Mouse (Mus musculus) c-Kit-positive CD71-negative TER-119-negative erythroid progenitor cells, embryonic 14.5 days (primary cell): ENCODE data around the gene Mccc2.
A peak's percentile ranks its signal among the peaks of the same experiment; 100 is the strongest.
"Not testable (repeated sequence)": the region's sequence is repeated elsewhere in the genome, so short reads cannot be mapped to it uniquely, and the experiment has no call there.

Experiments
- DNase-seq: peaks from one replicate; pipeline ENCODE4 v3.0.0-alpha.2; 2013; ENCODE audit warnings: low read depth

Gene Mccc2

DNA sequence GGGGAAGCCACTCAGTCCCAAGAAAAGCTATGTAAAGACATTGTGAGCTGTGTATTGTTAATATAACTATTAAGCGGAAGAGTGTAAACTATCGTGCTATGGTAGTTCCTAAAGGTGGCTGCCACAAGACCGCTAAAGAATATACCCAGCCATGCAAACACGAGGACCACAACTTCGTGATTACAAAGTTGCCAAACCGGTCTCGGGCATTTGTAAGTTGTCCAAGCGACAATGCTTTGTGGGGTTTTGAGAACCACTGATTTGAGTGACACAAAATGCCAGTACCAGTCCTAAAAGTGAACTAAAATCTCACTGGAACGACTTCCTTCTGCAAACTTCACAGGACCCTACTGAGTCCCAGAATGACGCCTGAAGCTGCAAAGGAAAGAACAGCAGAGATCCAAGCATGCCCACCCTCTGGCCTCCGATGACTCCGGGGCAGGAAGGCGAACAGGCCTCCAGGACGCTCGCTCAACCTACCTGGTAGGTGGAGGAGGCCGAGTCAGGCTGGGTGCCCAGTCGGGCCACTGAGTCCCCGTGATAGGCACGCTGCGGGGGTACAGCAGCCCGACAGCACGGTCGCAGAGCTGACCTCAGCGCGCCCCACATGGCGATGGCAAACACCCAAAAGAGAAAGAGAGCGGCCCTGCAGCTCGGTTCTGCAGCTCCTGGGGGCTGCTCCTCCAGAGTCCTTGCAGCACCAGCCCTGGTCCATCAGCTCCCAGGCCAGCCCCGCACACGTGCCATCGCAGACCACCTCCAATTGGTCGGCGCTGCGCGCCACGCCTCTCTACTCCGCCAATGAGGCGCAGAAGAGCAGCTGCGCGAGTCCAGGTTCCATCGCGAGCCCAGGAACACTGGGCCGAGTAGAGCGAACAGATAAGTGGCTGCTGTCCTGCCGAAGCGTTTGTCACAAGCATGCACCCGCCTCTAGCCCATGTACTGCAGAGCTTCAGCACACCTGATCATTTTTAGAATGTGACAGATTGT lies at the start of gene Mccc2:
Gene Mccc2, minus strand, starts transcription at position 734 of the 990 bp plus-strand sequence.
- DNase-seq = peak; percentile 78

DNA sequence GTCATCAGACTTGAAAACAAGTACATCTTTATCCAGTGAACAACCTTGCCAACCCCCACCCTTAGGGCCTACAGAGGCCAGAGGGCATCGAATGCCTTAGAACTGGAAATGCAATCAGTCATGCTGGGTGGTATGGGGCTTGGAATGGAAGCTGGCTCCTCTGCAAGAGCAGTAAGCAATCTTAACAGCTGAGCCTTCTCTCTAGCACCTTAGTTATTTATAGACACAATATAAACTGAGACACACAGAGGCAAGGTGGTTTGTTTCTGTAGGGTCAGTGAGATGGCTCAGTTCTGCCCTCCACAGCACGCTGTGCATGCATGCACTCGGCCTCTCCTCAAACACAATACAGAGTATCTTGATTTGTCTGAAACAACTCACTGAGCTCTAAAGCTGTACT lies 48.5 kb upstream of the Mccc2 start:
- no peak for DNase-seq

DNA sequence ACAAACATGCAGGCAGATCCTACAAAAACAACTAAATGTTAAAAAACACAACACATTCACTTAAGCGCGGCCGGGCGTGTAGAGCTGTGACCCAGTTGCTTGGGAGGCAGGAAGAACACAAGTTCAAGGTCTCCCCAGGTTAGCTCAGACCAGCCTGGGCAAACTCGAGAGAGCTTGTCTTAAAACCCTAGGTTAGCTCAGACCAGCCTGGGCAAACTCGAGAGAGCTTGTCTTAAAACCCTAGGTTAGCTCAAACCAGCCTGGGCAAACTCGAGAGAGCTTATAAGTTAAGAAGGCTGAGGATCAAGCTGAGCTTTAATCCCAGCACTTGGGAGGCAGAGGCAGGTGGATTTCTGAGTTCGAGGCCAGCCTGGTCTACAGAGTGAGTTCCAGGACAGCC lies 42.3 kb upstream of the Mccc2 start:
- DNase-seq = not testable (repeated sequence)

DNA sequence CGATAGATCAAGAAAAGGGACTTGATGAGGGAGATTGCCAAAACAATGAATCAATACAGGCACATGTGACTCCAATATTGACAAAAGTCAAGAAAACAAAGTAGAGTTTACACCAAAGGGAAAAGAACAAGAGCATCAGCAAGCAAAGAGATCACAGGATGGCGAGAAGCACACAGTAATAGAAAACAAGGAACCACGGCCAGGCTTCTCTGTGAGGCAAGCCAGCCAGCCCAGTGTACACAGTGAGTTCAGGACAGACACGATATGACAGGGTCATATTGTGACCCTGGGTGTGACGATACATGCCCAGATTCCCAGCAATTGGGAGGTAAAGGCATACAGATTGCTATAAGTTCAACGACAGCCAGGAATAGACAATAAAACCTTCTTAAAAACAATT lies 10.6 kb upstream of the Mccc2 start:
- DNase-seq = no peak

DNA sequence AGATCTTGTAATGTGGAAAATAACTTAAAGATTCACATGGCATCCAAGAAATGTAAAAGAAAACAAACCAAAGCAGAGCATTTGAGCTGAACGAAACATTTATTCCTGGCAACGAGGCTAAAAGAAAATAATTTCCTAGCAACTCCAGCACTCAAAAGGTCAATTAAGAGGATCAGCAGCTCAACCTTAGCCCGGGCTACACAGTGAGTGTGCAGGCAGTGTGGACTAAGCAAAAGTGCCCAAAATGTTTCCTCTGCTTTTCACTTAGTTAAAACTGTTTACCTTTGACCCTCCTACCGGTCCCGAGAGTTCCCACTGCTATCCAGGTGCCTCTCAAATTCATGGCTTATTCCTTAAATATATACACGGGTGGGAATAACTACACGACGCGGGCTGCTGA lies 1.5 kb upstream of the Mccc2 start:
- no peak for DNase-seq

DNA sequence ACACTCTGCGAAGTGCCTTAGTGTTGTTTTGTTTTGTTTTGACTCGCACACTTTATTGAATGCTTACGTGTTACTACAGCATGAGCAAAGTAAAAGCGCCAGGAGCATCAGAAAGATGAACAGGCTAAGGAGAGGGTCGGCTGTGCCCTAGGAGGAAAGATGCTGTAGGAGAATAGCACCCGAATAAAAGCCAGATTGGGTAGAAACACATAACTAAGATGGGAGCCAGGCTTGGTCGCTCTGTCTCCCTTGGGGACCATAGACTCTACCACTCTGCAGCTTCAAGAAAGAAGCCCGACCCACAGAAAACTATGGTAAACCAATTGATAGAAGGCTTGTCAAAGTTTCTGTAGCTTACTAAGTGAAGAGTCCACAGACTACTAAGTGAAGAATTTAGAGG lies 498 bp upstream of the Mccc2 start:
- no peak for DNase-seq

DNA sequence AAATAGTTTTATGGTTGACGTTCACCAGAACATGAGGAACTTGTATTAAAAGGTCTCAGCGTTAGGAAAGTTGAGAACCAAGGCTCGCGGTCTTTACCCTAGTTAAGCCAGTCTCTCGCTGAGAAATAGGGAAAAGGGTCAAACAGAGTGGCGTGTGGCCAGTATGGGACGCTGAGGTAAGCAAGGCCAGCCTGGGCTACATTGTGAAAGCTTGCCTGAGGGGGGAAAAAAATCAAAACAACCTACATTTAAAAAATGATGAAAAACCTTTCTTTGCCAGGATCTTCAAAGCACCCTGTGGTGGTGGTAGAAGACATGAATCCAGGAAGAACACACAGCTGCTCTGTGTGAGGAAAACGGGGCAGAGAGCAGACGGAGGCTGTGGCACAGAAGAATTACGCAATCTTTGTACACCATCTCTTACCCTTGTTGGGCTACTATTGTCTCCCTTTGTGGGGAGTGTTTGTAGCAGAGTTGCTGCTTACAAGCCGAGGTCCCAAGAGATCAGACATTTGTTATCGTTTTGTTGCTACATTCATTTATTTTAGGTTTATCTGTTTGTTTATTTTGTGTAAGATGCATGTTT lies 9.4 kb downstream of the Mccc2 start:
- DNase-seq = no peak

DNA sequence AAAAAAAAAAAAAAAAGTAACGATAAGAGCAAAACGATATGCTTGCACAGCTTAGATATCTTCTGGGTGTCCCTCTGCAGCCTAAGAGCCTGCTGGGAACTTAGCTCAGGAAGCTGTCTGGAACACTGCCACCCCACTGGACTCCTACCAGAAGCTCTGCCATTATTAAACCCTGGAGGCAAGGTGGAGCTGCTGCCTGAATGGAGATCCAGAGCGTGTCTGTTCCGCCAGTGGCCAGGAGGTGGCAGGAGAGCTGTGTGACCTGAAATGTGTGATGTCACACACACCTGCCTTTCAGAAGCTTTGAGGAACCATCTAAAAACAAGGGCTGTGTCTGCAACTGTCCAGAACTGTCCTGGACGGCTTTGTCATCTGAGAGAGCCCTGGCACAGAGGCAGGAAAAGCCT lies 13.6 kb downstream of the Mccc2 start:
- DNase-seq = peak; percentile 69

DNA sequence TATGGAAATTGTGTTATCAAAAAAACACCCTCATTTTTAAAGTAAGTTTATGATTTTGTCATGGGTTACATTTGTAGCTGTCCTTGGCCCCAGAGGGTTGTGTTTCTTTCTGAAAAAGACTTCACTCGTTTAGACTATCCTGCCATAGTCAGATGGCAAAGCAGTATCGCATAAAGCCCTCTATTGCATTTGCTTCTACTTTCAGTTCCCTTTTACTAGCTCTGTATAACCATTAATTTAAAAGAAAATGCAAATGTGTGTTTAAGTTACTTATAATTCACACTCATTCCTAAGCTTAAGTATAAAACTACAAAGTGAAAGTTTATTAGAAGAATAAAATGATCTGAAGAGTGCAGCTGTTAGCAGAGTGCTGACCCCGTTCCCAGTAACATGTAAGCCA lies 16.4 kb downstream of the Mccc2 start:
- DNase-seq = no peak

DNA sequence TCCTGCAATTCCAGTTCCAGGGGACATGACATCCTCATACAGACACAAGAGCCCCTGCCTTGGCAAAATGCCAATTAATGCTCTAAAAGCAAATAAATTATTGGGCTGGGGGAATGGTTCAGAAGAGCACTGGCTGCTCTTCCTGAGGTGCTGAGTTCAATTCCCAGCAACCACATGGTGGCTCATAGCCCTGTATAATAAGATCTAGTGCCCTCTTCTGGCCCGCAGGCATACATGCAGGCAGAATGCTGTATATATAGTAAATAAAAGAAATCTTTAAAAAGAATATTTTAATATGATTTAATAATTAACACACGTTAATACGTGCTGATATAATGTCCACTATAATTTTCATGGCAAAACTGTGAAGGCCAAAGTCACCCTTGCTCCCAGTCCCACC lies 17.3 kb downstream of the Mccc2 start:
- DNase-seq = no peak

DNA sequence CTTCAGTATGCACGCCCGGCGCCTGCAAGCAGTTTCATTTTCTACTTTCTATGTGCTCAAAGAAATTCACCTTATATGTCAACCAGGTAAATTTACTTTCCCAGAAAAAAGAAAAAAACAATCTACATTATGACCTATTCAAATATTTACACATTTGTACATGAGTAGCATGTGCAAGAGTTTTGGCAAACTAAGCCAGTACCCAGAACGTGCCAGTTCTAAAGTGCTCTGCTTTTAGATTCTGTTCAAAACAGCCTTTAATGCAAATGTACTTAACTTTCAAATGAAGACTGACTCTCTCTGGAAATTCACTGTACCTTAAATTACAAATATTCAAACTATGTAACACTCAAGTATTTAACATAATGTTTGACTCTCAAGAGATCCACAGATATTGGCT lies 25.8 kb downstream of the Mccc2 start:
- no peak for DNase-seq

DNA sequence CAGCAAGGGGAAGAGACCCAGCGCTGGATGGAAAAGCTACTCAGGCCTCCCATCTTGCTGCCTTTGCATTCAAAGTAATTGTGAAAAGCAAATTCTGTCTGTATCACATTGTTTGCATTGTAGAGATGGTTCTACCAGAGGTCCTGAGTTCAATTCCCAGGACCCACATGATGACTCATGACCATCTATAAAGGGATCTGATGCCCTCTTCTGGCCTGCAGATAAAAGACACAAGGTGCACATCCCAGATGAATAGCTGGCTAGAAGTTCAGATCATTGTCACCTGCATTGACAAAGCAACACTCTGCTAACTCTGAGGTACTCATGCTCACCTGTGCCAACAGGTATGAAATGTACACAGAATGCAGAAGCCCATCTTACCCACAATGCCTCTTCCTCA lies 32.1 kb downstream of the Mccc2 start:
- DNase-seq = no peak

DNA sequence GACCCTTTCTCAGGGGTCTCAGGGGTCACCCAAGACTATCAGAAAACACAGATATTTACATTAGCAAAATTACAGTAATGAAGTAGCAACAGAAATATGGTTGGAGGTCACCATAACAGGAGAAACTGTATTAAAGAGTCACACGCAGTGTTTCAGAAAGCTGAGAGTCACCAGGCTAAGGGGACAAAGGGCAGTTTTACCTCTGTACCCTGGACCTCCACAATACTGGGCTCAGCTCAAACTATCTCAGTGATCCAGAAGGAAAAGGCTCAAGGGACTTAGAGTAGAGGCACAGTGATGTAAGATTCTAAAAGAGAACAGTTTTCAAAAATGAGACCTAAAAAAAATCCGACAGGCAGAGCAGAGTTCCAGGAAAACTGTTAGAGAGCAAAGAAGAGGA lies 36.0 kb downstream of the Mccc2 start:
- no peak for DNase-seq

DNA sequence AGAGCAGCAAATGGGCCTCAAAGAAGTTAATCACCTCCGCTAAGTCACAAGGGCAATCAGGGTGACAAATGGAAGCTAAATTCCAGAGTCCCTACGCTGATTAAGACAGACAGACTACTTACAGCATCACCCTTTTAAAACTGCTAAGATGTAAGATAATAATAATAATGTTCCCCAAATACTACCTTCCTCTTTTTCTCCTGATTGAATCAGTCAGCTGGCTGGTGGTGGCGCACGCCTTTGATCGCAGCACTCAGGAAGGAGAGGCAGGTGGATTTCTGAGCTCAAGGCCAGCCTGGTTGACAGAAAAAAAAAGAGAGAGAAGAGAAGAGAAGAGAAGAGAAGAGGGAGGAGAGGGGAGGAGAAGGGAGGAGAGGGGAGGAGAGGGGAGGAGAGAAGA lies 45.4 kb downstream of the Mccc2 start:
- DNase-seq = no peak

DNA sequence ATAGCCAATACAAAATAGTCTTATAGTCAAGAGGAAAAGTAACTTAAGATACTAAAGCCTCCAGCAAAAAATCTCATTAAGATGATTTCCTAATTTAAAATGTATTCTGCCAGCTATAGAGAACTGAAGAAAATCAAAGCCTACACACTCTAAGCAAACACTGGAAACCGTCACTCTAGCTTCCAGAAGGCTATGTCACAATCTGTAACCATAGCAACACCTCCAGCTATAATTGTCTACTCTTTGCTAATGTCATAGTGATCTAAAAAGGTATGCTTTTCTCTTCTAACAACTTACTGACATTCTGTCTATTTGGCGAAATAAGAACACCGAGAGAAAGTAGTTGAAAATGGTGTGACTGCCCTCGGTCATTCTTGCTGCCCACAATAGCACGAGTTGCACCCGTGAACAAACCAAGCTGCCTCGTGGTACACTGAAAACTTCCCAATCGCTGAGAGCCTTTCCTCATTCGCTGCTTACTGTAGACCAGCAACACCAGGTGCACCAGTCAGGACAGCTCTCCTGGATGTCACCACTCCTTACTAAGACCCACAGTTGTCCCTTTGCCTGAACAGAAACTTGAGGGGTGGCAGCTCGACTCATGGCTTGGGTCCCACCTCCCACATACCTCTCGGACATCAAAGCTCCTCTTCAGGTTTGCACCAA lies 48.3 kb downstream of the Mccc2 start:
- DNase-seq = no peak

DNA sequence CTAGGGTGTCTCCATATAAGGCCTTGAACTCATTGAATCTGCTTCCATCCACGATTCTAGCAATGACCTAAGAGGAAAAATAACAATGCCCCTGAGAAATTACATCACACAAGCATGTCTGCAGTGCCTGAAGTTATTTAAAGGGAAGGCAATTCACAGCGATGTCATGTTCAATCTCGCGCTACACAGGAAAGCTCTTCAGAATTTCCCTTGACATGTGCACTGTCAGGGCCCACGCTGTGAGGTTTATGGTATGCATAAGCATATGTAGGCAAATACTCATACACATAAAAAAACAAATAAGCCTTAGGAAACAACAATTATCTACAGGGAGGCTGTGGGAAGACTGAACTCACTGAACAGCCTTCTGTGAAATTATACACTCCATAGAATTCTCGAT lies 51.6 kb downstream of the Mccc2 start:
- no peak for DNase-seq

DNA sequence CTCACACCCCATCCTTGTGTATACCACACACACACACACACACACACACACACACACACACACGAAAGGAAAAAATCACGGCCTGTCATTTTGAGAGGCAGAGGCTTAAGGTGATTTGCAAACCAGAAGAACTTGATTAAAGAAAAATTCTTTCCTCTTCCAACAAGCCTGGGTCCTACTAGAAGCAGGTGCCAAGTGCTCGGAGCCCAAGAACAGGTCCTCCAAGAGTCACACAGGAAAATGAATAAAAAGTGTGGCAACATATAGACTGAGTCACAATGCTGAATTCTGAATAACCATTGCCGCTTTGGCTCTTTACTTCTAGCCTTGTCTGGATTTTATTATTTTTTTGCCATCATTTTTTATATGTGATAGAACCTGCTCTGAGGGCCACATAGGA lies 53.8 kb downstream of the Mccc2 start:
- no peak for DNase-seq

DNA sequence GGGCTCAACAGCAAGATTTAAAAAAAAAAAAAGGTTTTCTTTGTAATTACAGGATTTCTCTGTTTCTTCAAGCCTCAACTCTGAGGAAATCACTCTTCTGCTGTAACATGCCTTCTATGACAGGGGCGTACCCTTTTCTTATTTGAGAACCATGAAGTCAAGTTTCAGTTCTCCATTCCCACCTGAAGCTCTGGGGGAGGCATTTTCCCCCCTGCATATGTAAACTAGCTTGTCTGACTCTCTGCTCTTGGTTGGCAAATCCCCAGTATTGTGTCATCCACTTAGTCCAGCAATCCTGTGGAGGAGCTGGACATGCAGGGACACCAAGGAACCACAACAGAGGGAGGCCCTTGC lies 59.9 kb downstream of the Mccc2 start:
- DNase-seq = no peak

DNA sequence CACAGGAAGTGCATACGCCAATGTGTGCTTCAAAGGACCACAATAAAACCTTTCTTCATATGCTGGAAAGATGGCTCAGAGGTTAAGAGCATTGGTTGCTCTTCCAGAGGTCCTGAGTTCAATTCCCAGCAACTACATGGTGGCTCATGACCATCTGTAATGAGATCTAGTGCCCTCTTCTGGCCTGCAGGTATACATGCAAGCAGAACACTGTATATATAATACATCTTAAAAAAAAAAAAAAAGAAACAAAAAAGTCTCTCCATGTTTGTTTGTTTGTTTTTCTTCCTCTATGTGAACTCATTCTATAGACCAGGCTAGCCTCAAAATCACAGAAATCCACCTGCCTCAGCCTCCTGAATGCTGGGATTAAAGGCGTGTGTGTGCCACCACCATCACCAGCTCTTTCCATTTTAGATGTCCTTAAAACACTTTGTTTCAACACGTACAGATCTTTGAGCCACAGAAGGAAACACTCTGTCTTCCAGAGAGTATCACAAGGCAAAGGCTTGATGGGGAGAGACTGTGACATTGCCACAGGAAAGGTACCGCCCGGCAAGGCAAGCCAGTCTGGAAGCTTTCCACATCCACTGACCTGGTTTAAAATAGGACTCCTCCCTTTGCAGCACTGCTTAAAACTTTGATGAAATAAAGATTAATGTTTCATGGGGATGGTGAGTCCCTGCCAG lies 60.4 kb downstream of the Mccc2 start:
- DNase-seq = no peak

DNA sequence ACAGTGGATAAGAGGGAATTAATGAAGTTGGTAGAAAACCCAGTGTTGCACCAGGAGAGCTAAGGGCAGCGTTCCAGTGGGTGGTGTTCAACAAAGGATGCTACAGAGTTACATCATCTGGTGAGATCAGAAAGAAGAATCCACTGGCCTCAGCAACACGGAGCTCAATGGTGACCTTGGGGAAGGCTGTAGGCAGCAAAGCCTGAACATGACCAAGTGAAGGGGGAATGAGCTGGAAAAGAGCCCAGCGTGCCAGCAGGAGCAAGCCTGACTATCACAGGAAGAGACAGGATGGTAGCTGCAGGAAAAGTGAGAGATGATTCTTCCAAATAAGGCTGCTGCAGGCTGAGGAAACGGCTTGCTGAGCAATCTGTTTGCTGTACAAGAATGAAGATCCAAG lies 68.0 kb downstream of the Mccc2 start:
- no peak for DNase-seq

DNA sequence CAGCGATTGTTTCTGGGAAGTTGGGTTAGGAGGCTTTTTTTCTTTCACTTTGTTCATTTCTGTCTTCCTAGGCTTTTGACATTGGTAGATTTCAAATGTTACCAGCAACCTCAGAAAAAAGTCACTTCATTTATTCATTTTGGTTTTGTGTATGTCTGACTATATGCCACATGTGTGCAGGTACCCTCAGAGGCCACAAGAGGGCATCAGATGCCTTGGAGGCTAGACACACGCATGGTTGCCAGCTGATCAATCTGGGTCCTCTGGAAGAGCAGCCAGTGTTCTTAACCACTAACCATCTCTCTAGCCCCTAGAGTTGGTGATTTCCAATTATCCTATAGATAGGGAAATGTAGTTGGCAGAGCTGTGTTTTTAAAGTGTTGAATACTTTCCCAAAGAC lies 71.9 kb downstream of the Mccc2 start:
- no peak for DNase-seq

DNA sequence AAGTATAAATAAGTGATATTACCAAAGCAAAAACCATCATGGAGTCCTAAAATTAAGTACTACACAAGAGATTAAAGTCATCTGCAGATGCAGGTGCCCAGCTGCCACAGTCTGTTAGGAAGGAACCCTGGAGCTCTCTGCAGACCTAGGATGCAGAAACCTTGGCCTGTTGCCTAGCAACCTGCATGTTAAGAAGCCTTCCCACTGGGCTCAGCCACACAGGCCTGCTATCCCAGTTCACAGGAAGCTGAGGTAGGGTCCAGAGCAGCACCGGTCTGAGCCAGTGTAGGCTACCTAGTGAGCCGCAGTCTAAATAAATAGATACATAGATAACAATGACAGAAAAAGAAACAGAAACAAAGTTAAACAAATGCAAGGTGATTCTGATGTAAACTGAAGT lies 74.8 kb downstream of the Mccc2 start:
- no peak for DNase-seq

DNA sequence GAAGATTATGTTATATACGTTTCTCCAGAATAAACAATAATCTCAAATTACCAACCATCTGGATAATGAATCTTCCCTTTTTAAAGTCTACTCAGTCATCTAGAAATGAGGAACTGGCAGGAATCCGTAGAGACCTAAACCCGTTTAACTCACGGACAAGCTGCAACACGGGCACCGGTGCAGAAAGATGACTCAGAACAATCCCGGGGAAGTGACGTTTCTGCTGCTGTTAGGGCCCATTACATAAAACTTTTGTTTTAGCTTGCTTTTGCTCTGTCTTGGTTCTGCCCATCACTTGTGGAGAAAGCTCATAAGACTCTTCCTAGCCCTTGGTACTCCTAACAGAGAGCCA lies 76.1 kb downstream of the Mccc2 start:
- peak; percentile 50 for DNase-seq
